ENCODE assay signal across 27 mouse cellular contexts in genomic region chr1:134766448-134766847, GRCm38 (mm10).
DNase-seq lines count a peak whose midpoint lies in the region; ATAC-seq and TF ChIP-seq lines count a peak whose summit lies in the region.
"Had no signal": no experiment of that assay in that cellular context is flagged by ENCODE, and none has a peak within 500 bp of the region (broad histone marks: within the 10 kb centered on the region; RNA-seq: fewer than 3 reads in every experiment).

No protein-coding gene starts in this region.

- H3K4me3 ChIP-seq in intestine, embryonic 14.5 days (ENCODE audit: low read depth, low read length), result no peak overlapping the region
- no peak overlapping the region for H3K4me3 ChIP-seq in intestine, embryonic 16.5 days (ENCODE audit: low read length)
- H3K4me3 ChIP-seq in stomach, postnatal 0 days (ENCODE audit: low read depth, low read length), result no peak overlapping the region
- H3K4me3 ChIP-seq: forebrain, embryonic 10.5 days; forebrain, embryonic 13.5 days; gastrocnemius, adult 2 months; heart, embryonic 12.5 days; heart, embryonic 15.5 days had no signal

- peaks cover 43% of the 10 kb centered on the region for H3K36me3 ChIP-seq in intestine, embryonic 14.5 days (ENCODE audit: control insufficient read depth, insufficient read depth, low read length)
- H3K36me3 ChIP-seq in intestine, embryonic 16.5 days (ENCODE audit: control insufficient read depth, insufficient read depth, low read length), result no peaks in the 10 kb centered on the region; the same call in 1 of the 2 replicates
- H3K36me3 ChIP-seq in stomach, postnatal 0 days (ENCODE audit: control insufficient read depth, insufficient read depth, low read length), result peaks cover 10% of the 10 kb centered on the region
- H3K36me3 ChIP-seq: forebrain, embryonic 10.5 days had no signal

- 71% methylated on average over 4 of the region's 4 CpGs for WGBS in intestine, embryonic 14.5 days
- 74% methylated on average over 4 of the region's 4 CpGs for WGBS in intestine, embryonic 16.5 days
- 57% methylated on average over 4 of the region's 4 CpGs for WGBS in stomach, postnatal 0 days

- H3K9ac ChIP-seq in intestine, embryonic 14.5 days (ENCODE audit: low read length), result no peak overlapping the region
- H3K9ac ChIP-seq in intestine, embryonic 16.5 days (ENCODE audit: low read depth, low read length), result no peak overlapping the region
- H3K9ac ChIP-seq in stomach, postnatal 0 days (ENCODE audit: low read length), result no peak overlapping the region
- H3K9ac ChIP-seq: forebrain, embryonic 13.5 days; forebrain, postnatal 0 days; heart, embryonic 12.5 days; heart, embryonic 15.5 days; hindbrain, embryonic 14.5 days had no signal

- TF ChIP-seq CTCF in stomach, postnatal 0 days (IDR thresholded peaks at IDR 0.05; ENCODE audit: low read depth), result no peak

- ATAC-seq in intestine, embryonic 14.5 days (replicated peaks; ENCODE audit: low FRiP score, low TSS enrichment, low read depth), result no peak
- no peak for ATAC-seq in intestine, embryonic 16.5 days
- peak; percentile 50 for ATAC-seq in stomach, postnatal 0 days (ENCODE audit: low FRiP score, low TSS enrichment)
- ATAC-seq: forebrain, embryonic 13.5 days; forebrain, postnatal 0 days; hindbrain, postnatal 0 days; Patski had no signal

- H3K4me1 ChIP-seq in intestine, embryonic 14.5 days (replicated peaks; ENCODE audit: control insufficient read depth, insufficient read depth, low read length), result peaks cover 39% of the 10 kb centered on the region
- peaks cover 25% of the 10 kb centered on the region for H3K4me1 ChIP-seq in intestine, embryonic 16.5 days (ENCODE audit: control insufficient read depth, insufficient read depth, low read length)
- peaks cover 3% of the 10 kb centered on the region; the same call in 1 of the 2 replicates for H3K4me1 ChIP-seq in stomach, postnatal 0 days (replicated peaks; ENCODE audit: control insufficient read depth, insufficient read depth)
- H3K4me1 ChIP-seq: forebrain, embryonic 13.5 days had no signal

- H3K27ac ChIP-seq in intestine, embryonic 14.5 days (ENCODE audit: low read depth), result peak overlapping the region; percentile 6; the same call in 1 of the 2 replicates
- H3K27ac ChIP-seq in intestine, embryonic 16.5 days (ENCODE audit: low read length), result no peak overlapping the region
- H3K27ac ChIP-seq in stomach, postnatal 0 days (replicated peaks), result peak overlapping the region; percentile 84
- H3K27ac ChIP-seq: forebrain, embryonic 10.5 days; forebrain, embryonic 13.5 days; heart, embryonic 15.5 days; hindbrain, embryonic 14.5 days; hindbrain, postnatal 0 days had no signal

- no peaks in the 10 kb centered on the region for H3K27me3 ChIP-seq in intestine, embryonic 14.5 days (replicated peaks; ENCODE audit: control insufficient read depth, insufficient read depth, low read length)
- H3K27me3 ChIP-seq in intestine, embryonic 16.5 days (replicated peaks; ENCODE audit: control insufficient read depth, insufficient read depth, low read length), result no peaks in the 10 kb centered on the region
- H3K27me3 ChIP-seq in stomach, postnatal 0 days (ENCODE audit: control insufficient read depth, insufficient read depth, low read length), result no peaks in the 10 kb centered on the region
- H3K27me3 ChIP-seq: CH12.LX; forebrain, embryonic 13.5 days; heart, embryonic 12.5 days; heart, embryonic 15.5 days; Patski had no signal

- DNase-seq in intestine, embryonic 14.5 days (ENCODE audit: low spot score), result no peak
- peak; percentile 52 for DNase-seq in urinary bladder, postnatal 14 days (ENCODE audit: low spot score)
- no peak for DNase-seq in urinary bladder, postnatal 4 days (ENCODE audit: low spot score in 2 of 2)
- DNase-seq in stomach, postnatal 0 days (ENCODE audit: low spot score), result peak; percentile 47
- DNase-seq in testis, postnatal 14 days (ENCODE audit: low spot score), result no peak
- DNase-seq: adrenal gland, postnatal 10 days; adrenal gland, postnatal 36 days; B cell, adult 2 months; cerebellum, adult 18-20 months; cerebellum, adult 9-10 months; cerebellum, postnatal 14 days; forebrain, postnatal 0 days; gastrocnemius, adult 2 months; gastrocnemius, postnatal 14 days; heart, adult 11 months; heart, postnatal 10 days; heart, postnatal 4 days had no signal

- peak; percentile 51 for TF ChIP-seq EP300 in stomach, postnatal 0 days (optimal IDR thresholded peaks at IDR 0.05)

- H3K9me3 ChIP-seq in intestine, embryonic 14.5 days (ENCODE audit: control insufficient read depth, low read length), result no peaks in the 10 kb centered on the region
- H3K9me3 ChIP-seq in intestine, embryonic 16.5 days (ENCODE audit: control insufficient read depth, low read length), result no peaks in the 10 kb centered on the region
- H3K9me3 ChIP-seq in stomach, postnatal 0 days (ENCODE audit: control insufficient read depth, low read length), result no peaks in the 10 kb centered on the region
- H3K9me3 ChIP-seq: forebrain, embryonic 10.5 days; forebrain, embryonic 13.5 days; G1E; heart, embryonic 12.5 days; heart, embryonic 15.5 days had no signal

- no peak overlapping the region for H3K4me2 ChIP-seq in intestine, embryonic 14.5 days (ENCODE audit: low read length)
- no peak overlapping the region for H3K4me2 ChIP-seq in intestine, embryonic 16.5 days (ENCODE audit: low read depth, low read length)
- H3K4me2 ChIP-seq in stomach, postnatal 0 days (replicated peaks; ENCODE audit: low read depth), result no peak overlapping the region
- H3K4me2 ChIP-seq: forebrain, embryonic 13.5 days; heart, embryonic 12.5 days; heart, embryonic 15.5 days; hindbrain, embryonic 14.5 days had no signal

Comparison
In these comparisons a context has a peak if more than half of its experiments do, and no peak if none do; other contexts are left out.
1. DNase-seq: peak in urinary bladder, postnatal 14 days (single experiment) and stomach, postnatal 0 days (single experiment); none in intestine, embryonic 14.5 days (single experiment), urinary bladder, postnatal 4 days (0 of 2) and testis, postnatal 14 days (single experiment).